Mouse (Mus musculus): Measurements from ENCODE around the gene Kif27. TPM values are rescaled to one million over a fixed set of nuclear protein-coding genes. Genes with fewer than 3 reads are reported as not detected.
A peak's percentile ranks its signal among the peaks of the same experiment; 100 is the strongest.

The Kif27 gene
- total and polyA plus RNA-seq, 3 experiments = 0.13 to 0.42 TPM; not detected in 1

GRCm38 (mm10) chr13:58274259-58274991 is 84.5 kb downstream of the Kif27 start (continued):
- TF ChIP-seq MXI1 (IDR thresholded peaks at IDR 0.05; ENCODE audit: low read depth, low read length) = peak; percentile 37; the same call in 1 of the 2 replicates
- no peak for TF ChIP-seq MEF2A (IDR thresholded peaks at IDR 0.05; ENCODE audit: extremely low read depth, insufficient replicate concordance, low read depth, low read length, poor library complexity, severe bottlenecking)
- 0 out of 2 replicates have a peak, but pooled peaks have one; percentile 26 for TF ChIP-seq MAX (IDR thresholded peaks at IDR 0.05; ENCODE audit: low read length)
- TF ChIP-seq SIN3A (IDR thresholded peaks at IDR 0.05; ENCODE audit: low read length) = peak; percentile 62
- no peak for TF ChIP-seq JUND (IDR thresholded peaks at IDR 0.05; ENCODE audit: low read depth, low read length)
- TF ChIP-seq RCOR1 (IDR thresholded peaks at IDR 0.05; ENCODE audit: low read depth, low read length) = no peak
- no peak for TF ChIP-seq ELF1 (IDR thresholded peaks at IDR 0.05; ENCODE audit: low read depth, low read length)
- TF ChIP-seq MYB (IDR thresholded peaks at IDR 0.05; ENCODE audit: low read depth, low read length) = no peak
- TF ChIP-seq TBP (IDR thresholded peaks at IDR 0.05; ENCODE audit: low read depth, low read length) = no peak
- peak; percentile 4; the same call in 1 of the 2 replicates for TF ChIP-seq MAZ (IDR thresholded peaks at IDR 0.05; ENCODE audit: low read depth, low read length)
- no peak for TF ChIP-seq TCF12 (IDR thresholded peaks at IDR 0.05; ENCODE audit: low read depth, low read length)
- TF ChIP-seq POLR2AphosphoS2 (IDR thresholded peaks at IDR 0.05; ENCODE audit: low read length) = no peak
- no peak for TF ChIP-seq UBTF (IDR thresholded peaks at IDR 0.05; ENCODE audit: borderline replicate concordance, insufficient read depth, low read depth, low read length)
- no peak for TF ChIP-seq USF2 (IDR thresholded peaks at IDR 0.05; ENCODE audit: borderline replicate concordance in 1 of 2, insufficient read depth in 1 of 2, low read depth in 1 of 2, low read length in 2 of 2)
- TF ChIP-seq NRF1 (IDR thresholded peaks at IDR 0.05; ENCODE audit: insufficient read depth, low read depth, low read length, poor library complexity, severe bottlenecking) = no peak
- no peak for TF ChIP-seq TAL1 (IDR thresholded peaks at IDR 0.05; ENCODE audit: low read length)
- peak; percentile 31 for TF ChIP-seq NELFE (IDR thresholded peaks at IDR 0.05; ENCODE audit: low read depth, low read length)
- TF ChIP-seq BHLHE40 (IDR thresholded peaks at IDR 0.05; ENCODE audit: borderline replicate concordance, low read depth, low read length) = no peak; the same call in 1 of the 2 replicates
- TF ChIP-seq EP300 (IDR thresholded peaks at IDR 0.05; ENCODE audit: low read depth in 1 of 2, low read length in 2 of 2) = no peak
- no peak for TF ChIP-seq MAFK (IDR thresholded peaks at IDR 0.05; ENCODE audit: borderline replicate concordance, low read depth, low read length)
- no peak for TF ChIP-seq GATA1 (IDR thresholded peaks at IDR 0.05; ENCODE audit: low read depth, low read length)
- 0 out of 2 replicates have a peak, but pooled peaks have one; percentile 5 for TF ChIP-seq ETS1 (IDR thresholded peaks at IDR 0.05; ENCODE audit: low read depth, low read length)
- no peak for TF ChIP-seq ZNF384 (IDR thresholded peaks at IDR 0.05; ENCODE audit: low read depth, low read length)
- TF ChIP-seq USF1 (IDR thresholded peaks at IDR 0.05; ENCODE audit: low read depth, low read length) = no peak
